Mouse (Mus musculus) E14TG2a.4 (cell line): ENCODE results near the gene Rap1gap2.

Experiments used
- CTCF ChIP-seq: conservative IDR thresholded peaks from 2 replicates; pipeline ENCODE4 v1.5.1; 2014; ENCODE audit warnings: low read length
- POU5F1 ChIP-seq: IDR thresholded peaks from 2 replicates; pipeline ENCODE4 v1.6.1; 2014; ENCODE audit warnings: low read length, borderline replicate concordance

GRCm38 (mm10) chr11:74568463-74568862 is 42.3 kb downstream of the Rap1gap2 start:
- no peak for TF ChIP-seq CTCF
- TF ChIP-seq POU5F1, result no peak
